Mouse (Mus musculus) testis, adult 2 months (tissue): ENCODE data around the gene Cenpl. TPM values are rescaled to one million over a fixed set of nuclear protein-coding genes. Genes with fewer than 3 reads are reported as not detected.

Experiments used
- H3K27ac ChIP-seq: fragments of 200-500 bp; 2 replicates; pipeline ENCODE4 v1.5.1; 2012; ENCODE audit warnings: low read depth, low read length; ENCODE audit not compliant: control insufficient read depth, insufficient read depth
- H3K27me3 ChIP-seq: fragments of 200-500 bp; 2 replicates; pipeline ENCODE4 v1.6.1; 2012; ENCODE audit warnings: mild to moderate bottlenecking, low read length, moderate library complexity; ENCODE audit not compliant: control insufficient read depth, insufficient read depth
- H3K36me3 ChIP-seq: fragments of 200-500 bp; 2 replicates; pipeline ENCODE4 v1.6.1; 2012; ENCODE audit warnings: mild to moderate bottlenecking, low read length; ENCODE audit not compliant: control insufficient read depth, insufficient read depth
- H3K4me1 ChIP-seq: fragments of 200-500 bp; 2 replicates; pipeline ENCODE4 v1.6.1; 2012; ENCODE audit warnings: low read length; ENCODE audit not compliant: control insufficient read depth, insufficient read depth
- H3K4me3 ChIP-seq: fragments of 200-500 bp; 2 replicates; pipeline ENCODE4 v1.5.1; 2012; ENCODE audit warnings: low read depth, mild to moderate bottlenecking, low read length, moderate library complexity, mixed read lengths; ENCODE audit not compliant: control insufficient read depth
- CTCF ChIP-seq: fragments of 200-500 bp; IDR thresholded peaks from 2 replicates; pipeline ENCODE4 v1.5.1; 2012; ENCODE audit warnings: low read depth, mild to moderate bottlenecking, inconsistent platforms, low read length, moderate library complexity; ENCODE audit not compliant: control insufficient read depth, insufficient read depth, insufficient replicate concordance
- POLR2A ChIP-seq: fragments of 200-500 bp; IDR thresholded peaks from 2 replicates; pipeline ENCODE4 v1.6.1; 2012; ENCODE audit warnings: low read depth, mild to moderate bottlenecking, inconsistent platforms, low read length, moderate library complexity; ENCODE audit not compliant: control insufficient read depth
- polyA plus RNA-seq: library from polyadenylated mRNA; depleted of rRNA; stranded (reverse); fragments of >200 nt; gene quantifications from 2 replicates; pipeline ENCODE4 v1.2.3, GENCODE M21; 2012

Cenpl gene
- polyA plus RNA-seq, 1 experiment: 5.7 TPM

GRCm38 (mm10) chr1:161038004-161038403 is 32.5 kb upstream of the Cenpl start:
- Histone ChIP-seq H3K27me3 (no peaks in the 10 kb centered on the region), H3K27ac (no peak overlapping the region), H3K4me1 (no peaks in the 10 kb centered on the region), H3K36me3 (no peaks in the 10 kb centered on the region; the same call in none of the 2 replicates), H3K4me3 (no peak overlapping the region)
- TF ChIP-seq CTCF (no peak), POLR2A (no peak)

DNA sequence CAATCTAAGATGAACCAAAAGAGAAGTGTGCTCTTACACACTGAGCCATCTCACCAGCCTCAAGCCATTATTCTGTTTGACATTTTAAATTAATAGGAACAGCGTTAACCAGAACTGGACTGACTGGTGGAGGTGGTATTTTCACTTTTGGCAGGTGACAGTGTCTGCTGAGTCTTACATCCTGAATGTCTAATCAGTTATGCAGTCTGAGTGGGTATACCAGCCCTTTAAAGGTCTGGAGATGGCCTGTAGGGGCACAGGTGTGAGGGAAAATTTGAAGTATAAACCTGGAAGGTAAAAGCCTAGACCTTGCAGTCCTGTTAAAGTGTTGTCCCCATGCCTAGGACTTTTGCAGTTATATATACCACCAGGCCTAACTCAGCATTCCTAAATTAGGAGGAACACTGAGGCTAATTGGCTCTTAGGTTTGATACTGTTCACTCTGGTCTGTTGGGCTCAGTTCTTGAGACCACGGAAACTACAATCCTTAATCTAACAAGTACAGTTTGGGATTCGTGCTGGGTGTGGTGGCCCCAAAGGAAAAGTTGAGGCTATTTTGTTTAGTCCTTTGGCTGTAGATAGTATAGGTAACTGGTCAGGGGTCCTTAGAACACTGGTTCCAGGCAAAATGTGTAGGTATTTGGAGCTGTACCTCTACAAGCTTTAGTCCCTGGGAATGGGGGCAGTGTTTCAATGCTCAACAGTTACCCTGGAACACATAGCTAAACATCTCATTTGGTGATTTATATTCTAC is 31.4 kb upstream of the Cenpl start:
- Histone ChIP-seq H3K4me3 (no peak overlapping the region), H3K36me3 (no peaks in the 10 kb centered on the region; the same call in none of the 2 replicates), H3K4me1 (no peaks in the 10 kb centered on the region), H3K27me3 (no peaks in the 10 kb centered on the region), H3K27ac (no peak overlapping the region)
- TF ChIP-seq POLR2A (no peak), CTCF (no peak)

- H3K4me3 ChIP-seq: no peak overlapping the region
- no peaks in the 10 kb centered on the region for H3K4me1 ChIP-seq
- TF ChIP-seq POLR2A (no peak), CTCF (no peak)
- no peaks in the 10 kb centered on the region for H3K27me3 ChIP-seq
- no peak overlapping the region for H3K27ac ChIP-seq
- H3K36me3 ChIP-seq: no peaks in the 10 kb centered on the region; the same call in none of the 2 replicates
Observed at GRCm38 (mm10) chr1:161039741-161040425, 30.6 kb upstream of the Cenpl start.

- TF ChIP-seq POLR2A: no peak
- no peak for TF ChIP-seq CTCF
- H3K27me3 ChIP-seq: no peaks in the 10 kb centered on the region
- no peak overlapping the region for H3K4me3 ChIP-seq
- no peaks in the 10 kb centered on the region for H3K4me1 ChIP-seq
- no peaks in the 10 kb centered on the region; the same call in none of the 2 replicates for H3K36me3 ChIP-seq
- no peak overlapping the region for H3K27ac ChIP-seq
Observed at GRCm38 (mm10) chr1:161040426-161040770, 30.1 kb upstream of the Cenpl start.

GRCm38 (mm10) chr1:161040855-161041254 is 29.7 kb upstream of the Cenpl start:
- Histone ChIP-seq H3K36me3 (no peaks in the 10 kb centered on the region; the same call in none of the 2 replicates), H3K27ac (no peak overlapping the region), H3K27me3 (no peaks in the 10 kb centered on the region), H3K4me1 (no peaks in the 10 kb centered on the region), H3K4me3 (no peak overlapping the region)
- TF ChIP-seq CTCF (no peak), POLR2A (no peak)

DNA sequence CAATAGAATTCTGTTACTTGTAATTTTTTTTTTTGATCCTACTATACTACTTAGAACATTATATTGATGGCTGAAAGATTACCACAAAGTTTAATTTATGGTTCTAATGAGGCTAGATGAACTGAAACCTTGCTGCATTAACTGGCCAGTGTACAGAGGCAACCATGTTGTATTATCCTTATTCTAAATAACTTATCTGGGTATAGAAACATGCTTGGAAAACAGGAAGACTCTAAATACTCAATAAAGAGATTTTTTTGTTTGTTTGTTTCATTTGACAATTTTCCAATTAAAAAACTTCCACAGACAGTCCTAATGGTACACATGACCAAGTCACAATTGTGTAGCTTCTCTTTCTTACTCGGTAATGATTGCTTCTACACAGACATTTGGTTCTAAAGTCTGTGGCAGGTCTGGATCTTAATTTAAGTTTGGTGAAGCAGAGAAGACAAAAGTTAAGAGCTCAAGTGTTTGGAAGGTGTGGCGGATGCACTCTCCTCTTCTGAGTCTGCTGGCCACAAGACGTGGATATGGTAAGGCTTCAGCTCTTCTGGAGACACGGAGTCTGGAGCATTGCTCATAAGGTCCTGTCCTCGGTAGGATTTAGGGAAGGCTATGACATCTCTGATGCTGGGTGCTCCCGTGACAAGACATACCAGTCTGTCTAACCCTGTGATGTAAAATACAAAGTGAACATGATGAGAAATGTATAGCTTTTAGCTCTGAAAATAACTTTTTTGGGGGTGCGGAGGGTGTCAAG is 29.1 kb upstream of the Cenpl start:
- H3K4me1 ChIP-seq: no peaks in the 10 kb centered on the region
- no peaks in the 10 kb centered on the region; the same call in none of the 2 replicates for H3K36me3 ChIP-seq
- no peak overlapping the region for H3K4me3 ChIP-seq
- H3K27me3 ChIP-seq: no peaks in the 10 kb centered on the region
- no peak overlapping the region for H3K27ac ChIP-seq
- TF ChIP-seq CTCF (no peak), POLR2A (no peak)

DNA sequence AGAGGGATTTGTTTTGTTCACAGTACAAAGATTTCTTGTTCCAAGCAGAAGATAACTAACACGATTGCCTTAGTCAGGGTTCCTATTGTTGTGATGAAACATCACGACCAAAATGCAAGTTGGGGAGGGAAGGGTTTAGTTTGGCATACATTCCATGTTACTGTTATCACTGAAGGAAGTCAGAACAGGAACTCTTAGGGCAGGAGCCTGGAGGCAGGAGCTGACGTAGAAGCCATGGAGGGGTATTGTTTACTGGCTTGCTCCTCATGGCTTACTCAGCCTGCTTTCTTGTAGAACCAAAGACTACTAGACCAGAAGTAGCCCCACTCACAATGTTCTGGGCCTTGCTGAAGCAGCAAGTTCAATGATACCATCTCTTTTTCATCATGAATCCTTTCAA is 23.5 kb upstream of the Cenpl start:
- Histone ChIP-seq H3K4me1 (no peaks in the 10 kb centered on the region), H3K36me3 (no peaks in the 10 kb centered on the region; the same call in 1 of the 2 replicates), H3K4me3 (no peak overlapping the region)

More for the DNA sequence above, 23.5 kb upstream of the Cenpl start:
- no peak overlapping the region for H3K27ac ChIP-seq
- no peak for TF ChIP-seq POLR2A
- TF ChIP-seq CTCF: no peak
- H3K27me3 ChIP-seq: no peaks in the 10 kb centered on the region
